In the genomic region with DNA sequence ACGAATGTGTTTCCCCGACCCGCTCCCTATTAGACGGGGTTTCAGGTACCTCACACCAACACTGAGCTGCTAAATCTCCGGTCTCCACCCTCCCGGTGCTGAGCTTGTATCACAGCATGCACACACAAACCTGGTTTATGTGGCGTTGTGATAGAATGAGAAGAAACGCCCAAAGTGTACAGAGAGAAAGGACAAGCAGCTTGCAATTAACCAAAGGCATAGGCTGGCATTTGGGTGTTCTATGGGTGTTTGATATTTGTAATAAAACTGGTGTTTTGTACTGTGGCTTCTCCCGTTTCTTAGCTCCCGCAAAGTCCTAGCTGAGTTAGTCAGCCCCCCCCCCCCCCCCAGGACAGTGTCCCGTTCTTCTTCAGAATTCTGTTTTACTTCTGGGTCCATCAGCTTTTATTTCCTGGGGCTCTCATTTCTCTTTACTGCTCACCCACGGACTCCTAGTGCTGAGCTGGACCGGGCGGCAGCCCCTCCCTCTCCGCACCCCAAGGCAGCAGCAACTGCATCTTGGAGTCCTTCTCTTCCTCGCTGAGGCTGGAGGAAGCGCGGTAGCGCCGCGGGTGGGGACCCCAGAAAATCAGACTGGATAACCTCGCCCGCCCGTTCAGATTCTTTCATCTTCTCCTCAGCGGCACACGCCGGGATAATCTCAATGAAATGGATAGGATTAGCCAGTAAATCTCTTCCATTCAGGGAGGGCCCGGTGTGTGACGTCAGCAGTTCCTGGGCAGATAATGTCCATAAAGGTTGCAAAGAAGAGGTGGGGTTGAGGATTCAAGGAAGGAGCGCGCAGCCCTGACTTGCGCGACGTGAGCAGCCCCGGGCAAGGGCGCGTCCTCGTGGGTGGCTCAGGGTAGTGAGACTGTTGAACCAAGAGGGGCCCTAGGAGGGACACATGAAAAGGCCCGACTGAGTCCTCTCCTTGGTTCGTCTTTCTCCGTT, we compare ENCODE assay signal across 1 mouse cellular context.
TF ChIP-seq lines count a peak whose summit lies in the region.

A gene (plus strand): TSS at position 781 of the 954 bp plus-strand sequence.

TF ChIP-seq in MEL, 35 proteins besides CTCF, POLR2A, EP300 and RAD21 (continued from another document):
- TF ChIP-seq MEF2A (IDR thresholded peaks at IDR 0.05; ENCODE audit: extremely low read depth, insufficient replicate concordance, low read depth, low read length, poor library complexity, severe bottlenecking) (no peak), HCFC1 (IDR thresholded peaks at IDR 0.05; ENCODE audit: low read depth, low read length) (peak; percentile 60), GABPA (IDR thresholded peaks at IDR 0.05; ENCODE audit: low read depth, low read length) (no peak), JUND (IDR thresholded peaks at IDR 0.05; ENCODE audit: low read depth, low read length) (0 out of 2 replicates have a peak, but pooled peaks have one; percentile 48), ETS1 (IDR thresholded peaks at IDR 0.05; ENCODE audit: low read depth, low read length) (peak; percentile 41; the same call in 1 of the 2 replicates)
